ENCODE assay signal across 12 mouse cellular contexts in genomic region chr9:57770214-57770613, GRCm38 (mm10). TPM values are rescaled to one million over a fixed set of nuclear protein-coding genes. Genes with fewer than 3 reads are reported as not detected.
DNase-seq lines count a peak whose midpoint lies in the region; ATAC-seq and TF ChIP-seq lines count a peak whose summit lies in the region.
"Had no signal": no experiment of that assay in that cellular context is flagged by ENCODE, and none has a peak within 500 bp of the region (broad histone marks: within the 10 kb centered on the region; RNA-seq: fewer than 3 reads in every experiment).

No protein-coding gene starts in this region.

- peaks cover 40% of the 10 kb centered on the region for H3K4me1 ChIP-seq in heart, embryonic 15.5 days (replicated peaks)
- peaks cover 67% of the 10 kb centered on the region for H3K4me1 ChIP-seq in thymus, adult 2 months (replicated peaks; ENCODE audit: control insufficient read depth, insufficient read depth, low read length)

- DNase-seq in heart, postnatal 25 days (ENCODE audit: low spot score), result no peak
- peak; percentile 45 for DNase-seq in thymus, adult 2 months
- DNase-seq in thymus, postnatal 10 days (ENCODE audit: low spot score in 2 of 2), result no peak
- peak; percentile 73 for DNase-seq in liver
- DNase-seq in thymus, postnatal 36 days, result peak; percentile 56 to 58
- DNase-seq in gastrocnemius, postnatal 25 days, result no peak
- DNase-seq in cerebellum, postnatal 14 days, result no peak
- DNase-seq: adrenal gland, postnatal 14 days; right cerebral cortex, postnatal 14 days had no signal

- no peak for TF ChIP-seq CTCF in thymus, adult 2 months (IDR thresholded peaks at IDR 0.05; ENCODE audit: borderline replicate concordance, control insufficient read depth, extremely low read depth, insufficient read depth, low read length, poor library complexity)

- 30% methylated on average over 1 of the region's 1 CpGs for WGBS in heart, embryonic 15.5 days
- WGBS in thymus, adult 2 months, result 12% methylated on average over 1 of the region's 1 CpGs

- no peaks in the 10 kb centered on the region for H3K9me3 ChIP-seq in heart, embryonic 15.5 days (replicated peaks)
- H3K9me3 ChIP-seq: embryonic facial prominence, embryonic 15.5 days; limb, embryonic 15.5 days had no signal

- intact Hi-C loops in heart, postnatal 25 days (cut with DNase I), result no loop called here

- peak overlapping the region; percentile 76 for H3K27ac ChIP-seq in heart, embryonic 15.5 days
- peak overlapping the region; percentile 97 for H3K27ac ChIP-seq in thymus, adult 2 months (ENCODE audit: control insufficient read depth, insufficient read depth, low read length)
- H3K27ac ChIP-seq: embryonic facial prominence, embryonic 15.5 days; limb, embryonic 15.5 days had no signal

- no peaks in the 10 kb centered on the region for H3K27me3 ChIP-seq in heart, embryonic 15.5 days
- no peaks in the 10 kb centered on the region for H3K27me3 ChIP-seq in thymus, adult 2 months (ENCODE audit: control insufficient read depth, insufficient read depth, low read length)
- H3K27me3 ChIP-seq: embryonic facial prominence, embryonic 15.5 days; limb, embryonic 15.5 days had no signal

- no peak overlapping the region for H3K4me3 ChIP-seq in heart, embryonic 15.5 days
- H3K4me3 ChIP-seq in thymus, adult 2 months (ENCODE audit: control insufficient read depth, insufficient read depth, low read length), result no peak overlapping the region
- H3K4me3 ChIP-seq: embryonic facial prominence, embryonic 15.5 days; limb, embryonic 15.5 days had no signal

- H3K9ac ChIP-seq in heart, embryonic 15.5 days, result no peak overlapping the region
- H3K9ac ChIP-seq: embryonic facial prominence, embryonic 15.5 days; limb, embryonic 15.5 days had no signal

- no peaks in the 10 kb centered on the region for H3K36me3 ChIP-seq in heart, embryonic 15.5 days
- H3K36me3 ChIP-seq in thymus, adult 2 months (ENCODE audit: control insufficient read depth, insufficient read depth, low read length), result no peaks in the 10 kb centered on the region
- H3K36me3 ChIP-seq: embryonic facial prominence, embryonic 15.5 days; limb, embryonic 15.5 days had no signal

- no peak overlapping the region for H3K4me2 ChIP-seq in heart, embryonic 15.5 days
- H3K4me2 ChIP-seq: embryonic facial prominence, embryonic 15.5 days; limb, embryonic 15.5 days had no signal

- no peak for TF ChIP-seq POLR2A in thymus, adult 2 months (IDR thresholded peaks at IDR 0.05; ENCODE audit: control insufficient read depth, extremely low read depth, insufficient read depth, low read length, poor library complexity)

- no peak for ATAC-seq in heart, embryonic 15.5 days (replicated peaks; ENCODE audit: insufficient number of reproducible peaks, insufficient read depth, low FRiP score, low read depth)

RNA-seq across cellular contexts. Expression of gene Clk3, which starts 4.6 kb away (rescaled TPM):
- 48.5 and 65.2 TPM in 2 replicates for polyA plus RNA-seq in heart, embryonic 15.5 days (2015; fragmentation: Nextera tagmentation; extraction: Ambion mirVana)
- total RNA-seq in heart, postnatal 25 days (2021), result 10 to 100 TPM; 27.6 to 29.2 TPM
- 597 and 762 TPM in 2 replicates for polyA plus RNA-seq in thymus, adult 2 months (2012; rRNA removed)
- total RNA-seq in gastrocnemius, postnatal 25 days (2021), result 10 to 100 TPM; 28.7 to 31.3 TPM

Comparison
In these comparisons a context has a peak if more than half of its experiments do, and no peak if none do; other contexts are left out.
1. DNase-seq: peak in thymus, adult 2 months (single experiment), liver (single experiment) and thymus, postnatal 36 days (2 of 2); none in heart, postnatal 25 days (single experiment), thymus, postnatal 10 days (0 of 2), gastrocnemius, postnatal 25 days (single experiment) and cerebellum, postnatal 14 days (0 of 2).